ENCODE assay signal across 8 mouse cellular contexts in genomic region chr5:104460456-104460838, GRCm38 (mm10). TPM values are rescaled to one million over a fixed set of nuclear protein-coding genes. Genes with fewer than 3 reads are reported as not detected.
DNase-seq lines count a peak whose midpoint lies in the region; ATAC-seq lines count a peak whose summit lies in the region.

No protein-coding gene starts in this region.

- H3K27ac ChIP-seq in forebrain, embryonic 12.5 days: no peak overlapping the region
- peak overlapping the region; percentile 92 for H3K27ac ChIP-seq in neural tube, embryonic 14.5 days (ENCODE audit: low read depth, low read length)

- WGBS in forebrain, embryonic 12.5 days: 38% methylated on average over 3 of the region's 3 CpGs
- 35% methylated on average over 3 of the region's 3 CpGs for WGBS in neural tube, embryonic 14.5 days

- intact Hi-C loops in left cerebral cortex, postnatal 4 days (cut with DNase I): no loop called here

- no peaks in the 10 kb centered on the region for H3K9me3 ChIP-seq in forebrain, embryonic 12.5 days
- no peaks in the 10 kb centered on the region; the same call in 1 of the 2 replicates for H3K9me3 ChIP-seq in neural tube, embryonic 14.5 days (ENCODE audit: control insufficient read depth, low read length)

- H3K27me3 ChIP-seq in forebrain, embryonic 12.5 days: no peaks in the 10 kb centered on the region
- H3K27me3 ChIP-seq in neural tube, embryonic 14.5 days (ENCODE audit: control insufficient read depth, insufficient read depth, low read length): no peaks in the 10 kb centered on the region

- peak overlapping the region; percentile 92 for H3K9ac ChIP-seq in forebrain, embryonic 12.5 days
- peak overlapping the region; percentile 97 for H3K9ac ChIP-seq in neural tube, embryonic 14.5 days (replicated peaks; ENCODE audit: low read depth, low read length)

- no peak for ATAC-seq in forebrain, embryonic 12.5 days (ENCODE audit: low FRiP score)
- no peak for ATAC-seq in neural tube, embryonic 14.5 days (ENCODE audit: low read depth)

- DNase-seq in left cerebral cortex, postnatal 4 days: peak; percentile 16
- DNase-seq in left cerebral cortex, adult 18-20 months (ENCODE audit: low spot score in 2 of 2): no peak
- DNase-seq in kidney, postnatal 25 days: peak; percentile 41 to 56
- no peak for DNase-seq in embryo, embryonic 11 days
- no peak for DNase-seq in frontal cortex, adult 2 months (ENCODE audit: extremely low spot score in 1 of 2, low spot score in 1 of 2)
- DNase-seq in cerebellum, adult 8-10 months: no peak

- H3K4me3 ChIP-seq in forebrain, embryonic 12.5 days (replicated peaks): peak overlapping the region; percentile 77
- peak overlapping the region; percentile 80 for H3K4me3 ChIP-seq in neural tube, embryonic 14.5 days (ENCODE audit: low read depth, low read length)

- H3K4me2 ChIP-seq in forebrain, embryonic 12.5 days: peak overlapping the region; percentile 65
- peak overlapping the region; percentile 57 for H3K4me2 ChIP-seq in neural tube, embryonic 14.5 days (ENCODE audit: low read depth, low read length)

- H3K36me3 ChIP-seq in forebrain, embryonic 12.5 days (replicated peaks): peaks cover 16% of the 10 kb centered on the region
- no peaks in the 10 kb centered on the region for H3K36me3 ChIP-seq in neural tube, embryonic 14.5 days (ENCODE audit: control insufficient read depth, insufficient read depth, low read length)

- H3K4me1 ChIP-seq in forebrain, embryonic 12.5 days: peaks cover 19% of the 10 kb centered on the region
- peaks cover 16% of the 10 kb centered on the region; the same call in 1 of the 2 replicates for H3K4me1 ChIP-seq in neural tube, embryonic 14.5 days (ENCODE audit: control insufficient read depth, insufficient read depth, low read length)

RNA-seq across cellular contexts. Expression of gene Pkd2, which starts 1.2 kb away (rescaled TPM):
- total RNA-seq in left cerebral cortex, postnatal 4 days (2021): 10 to 100 TPM; 28.1 to 29.4 TPM
- 10 to 100 TPM; 28.6 to 30.4 TPM for total RNA-seq in left cerebral cortex, adult 18-20 months (2021)
- 12.5 and 14.4 TPM in 2 replicates for polyA plus RNA-seq in forebrain, embryonic 12.5 days (2016; fragmentation: Nextera tagmentation; extraction: Ambion mirVana)
- polyA plus RNA-seq in neural tube, embryonic 14.5 days (2014; fragmentation: Nextera tagmentation; extraction: Ambion mirVana): 12.5 and 12.7 TPM in 2 replicates
- 35.3 and 39.6 TPM in 2 replicates for polyA plus RNA-seq in frontal cortex, adult 2 months (2012; rRNA removed)

RNA-seq across cellular contexts. Expression of gene Spp1, which starts 25.5 kb away (rescaled TPM):
- 10 to 100 TPM in 1 of 2 experiments, 1 to 10 TPM in 1; 6.7 to 11.5 TPM for total RNA-seq in left cerebral cortex, postnatal 4 days (2021)
- total RNA-seq in left cerebral cortex, adult 18-20 months (2021): 10 to 100 TPM; 13.0 to 18.3 TPM
- 2.2 and 3.8 TPM in 2 replicates for polyA plus RNA-seq in forebrain, embryonic 12.5 days (2016; fragmentation: Nextera tagmentation; extraction: Ambion mirVana)
- polyA plus RNA-seq in neural tube, embryonic 14.5 days (2014; fragmentation: Nextera tagmentation; extraction: Ambion mirVana): 6.2 and 10.2 TPM in 2 replicates
- polyA plus RNA-seq in frontal cortex, adult 2 months (2012; rRNA removed): 44.8 and 46.2 TPM in 2 replicates

RNA-seq across cellular contexts. Expression of gene BC005561, which starts 47.7 kb away (rescaled TPM):
- 10 to 100 TPM; 14.8 to 15.1 TPM for total RNA-seq in left cerebral cortex, postnatal 4 days (2021)
- 10 to 100 TPM; 12.5 to 13.0 TPM for total RNA-seq in left cerebral cortex, adult 18-20 months (2021)
- 17.2 and 17.5 TPM in 2 replicates for polyA plus RNA-seq in forebrain, embryonic 12.5 days (2016; fragmentation: Nextera tagmentation; extraction: Ambion mirVana)
- 16.9 and 17.0 TPM in 2 replicates for polyA plus RNA-seq in neural tube, embryonic 14.5 days (2014; fragmentation: Nextera tagmentation; extraction: Ambion mirVana)
- polyA plus RNA-seq in frontal cortex, adult 2 months (2012; rRNA removed): 3.1 and 3.3 TPM in 2 replicates

Comparison
In these comparisons a context has a peak if more than half of its experiments do, and no peak if none do; other contexts are left out.
1. DNase-seq: peak in left cerebral cortex, postnatal 4 days (single experiment) and kidney, postnatal 25 days (2 of 2); none in left cerebral cortex, adult 18-20 months (0 of 2), embryo, embryonic 11 days (single experiment), frontal cortex, adult 2 months (0 of 2) and cerebellum, adult 8-10 months (single experiment).